Mouse (Mus musculus): ENCODE measurements at regions not wholly inside any gene's neighbourhood (a gene's known extent, or its start where the extent isn't known, plus 50 kb on each side); places are given as distances from the start of the nearest gene placed in this dataset.

DNA sequence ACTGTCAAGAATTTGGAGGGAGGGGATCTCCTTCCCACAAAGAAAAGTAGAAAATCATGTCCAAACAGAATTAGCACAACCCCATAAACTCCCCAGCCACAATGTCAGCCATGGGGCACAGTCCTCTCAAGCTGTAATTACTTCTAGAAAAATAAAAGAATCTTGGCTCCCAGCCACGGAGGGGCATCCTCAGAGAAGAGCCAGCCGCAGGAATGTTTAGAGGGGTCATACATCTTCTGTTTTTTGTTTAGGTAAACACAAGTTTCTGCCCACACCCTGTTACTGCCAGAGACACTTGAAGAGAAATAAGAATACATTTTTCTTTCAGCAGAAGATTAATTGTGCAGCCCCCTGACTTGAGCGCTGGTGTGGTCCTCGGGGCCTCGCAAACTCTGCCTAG is 362.5 kb upstream of the Nfe2l3 start:
- TF ChIP-seq POLR2A (IDR thresholded peaks at IDR 0.05; ENCODE audit: control insufficient read depth, low read depth, low read length) (no peak), CTCF (IDR thresholded peaks at IDR 0.05; ENCODE audit: control insufficient read depth, insufficient read depth, insufficient replicate concordance, low read depth, low read length) (no peak)
